Mouse (Mus musculus) ovary, postnatal 36 days (tissue): ENCODE results near the gene Fmod.

ENCODE experiments used
- DNase-seq: peaks from one replicate; pipeline ENCODE4 v3.0.0; 2022; ENCODE audit warnings: low spot score, mixed read lengths

Gene Fmod

DNA sequence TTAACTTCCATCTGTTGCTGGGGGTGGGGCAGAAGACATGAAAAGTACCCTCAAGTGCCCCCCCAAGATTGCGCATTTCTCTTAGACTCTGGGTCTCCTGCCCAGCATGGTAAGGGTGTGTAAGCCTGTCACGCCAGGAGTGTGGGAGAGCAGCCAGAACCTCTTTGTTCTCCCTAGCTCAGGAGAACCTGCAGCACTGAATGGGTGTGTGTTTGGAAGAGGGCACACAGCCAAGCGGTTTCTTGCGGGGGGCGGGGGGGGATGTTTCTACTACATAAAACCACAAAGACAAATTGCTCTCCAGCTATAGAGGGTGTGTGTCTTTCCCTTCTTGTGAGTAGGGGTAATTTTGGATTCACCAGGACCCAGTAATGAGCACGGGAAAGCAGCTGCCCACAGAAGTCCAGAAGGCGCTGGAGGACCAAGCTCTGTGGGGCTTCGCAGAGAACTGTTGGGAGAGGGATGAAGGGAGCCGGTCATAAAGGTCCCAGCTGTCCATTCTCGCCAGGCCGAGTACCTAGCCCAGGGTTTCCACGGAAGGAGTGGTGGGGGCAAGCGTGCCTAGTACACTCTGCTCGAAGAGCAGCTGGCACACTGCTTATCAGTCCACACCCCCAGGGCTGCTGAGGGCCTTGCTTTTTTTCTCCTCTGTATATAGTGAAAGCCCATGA, 59.3 kb downstream of the Fmod start:
- DNase-seq = peak; percentile 33

DNA sequence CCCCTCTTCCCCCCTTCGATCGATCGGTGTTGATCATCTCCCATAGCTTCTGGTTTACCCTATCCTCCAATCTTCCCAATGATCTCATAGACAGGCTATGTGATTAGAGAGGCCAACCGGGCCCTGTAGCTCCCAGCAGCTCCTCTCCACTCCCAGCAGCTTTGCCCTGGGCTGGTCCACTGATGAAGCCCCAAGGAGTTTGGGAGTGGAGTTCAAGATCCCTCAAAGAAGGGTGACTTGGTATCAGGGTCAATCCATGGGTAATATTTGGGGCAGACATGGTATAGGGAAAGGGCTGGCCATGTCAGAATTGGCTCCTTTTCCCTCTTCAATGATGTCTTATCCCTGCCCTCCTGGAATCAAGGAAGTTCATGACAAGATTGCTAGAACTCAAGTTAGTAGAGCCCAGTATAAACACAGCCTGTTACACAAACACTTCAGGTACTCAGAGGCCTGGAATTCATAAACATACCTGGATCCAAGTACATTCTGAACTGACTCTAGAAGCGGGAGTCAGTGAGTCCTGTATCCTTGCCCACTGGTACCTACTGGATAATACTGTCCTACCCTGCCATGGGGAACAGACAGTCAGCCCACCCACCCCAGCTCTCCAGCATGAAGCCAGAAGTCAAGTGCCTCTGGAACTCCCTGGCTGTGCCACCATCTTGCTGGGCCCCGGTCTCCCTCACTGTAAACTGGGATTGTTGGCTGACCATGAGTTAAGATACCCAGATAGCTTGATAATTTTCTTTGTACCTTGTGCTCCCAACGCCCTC, 60.2 kb downstream of the Fmod start:
- DNase-seq = no peak
